Mouse (Mus musculus): ENCODE measurements around the gene Tnnc1.

Tnnc1 gene

GRCm38 (mm10) chr14:31189348-31189747 is 18.8 kb upstream of the Tnnc1 start:
- no peak for TF ChIP-seq NANOG (IDR thresholded peaks at IDR 0.05; ENCODE audit: borderline replicate concordance, low read length)
- no peak for TF ChIP-seq CTCF (conservative IDR thresholded peaks at IDR 0.05; ENCODE audit: low read length)
- TF ChIP-seq POU5F1 (IDR thresholded peaks at IDR 0.05; ENCODE audit: borderline replicate concordance, low read length), result no peak
- Histone ChIP-seq H3K4me1 (replicated peaks; ENCODE audit: low read depth, low read length) (peaks cover 14% of the 10 kb centered on the region), H3K4me3 (replicated peaks; ENCODE audit: low read length) (no peak overlapping the region), H3K9me3 (ENCODE audit: low read length) (no peaks in the 10 kb centered on the region), H3K36me3 (ENCODE audit: insufficient read depth, low read length) (peaks cover 100% of the 10 kb centered on the region), H3K27me3 (ENCODE audit: insufficient read depth, low read length) (no peaks in the 10 kb centered on the region)

GRCm38 (mm10) chr14:31191936-31192335 is 16.2 kb upstream of the Tnnc1 start:
- Histone ChIP-seq H3K4me1 (replicated peaks; ENCODE audit: low read depth, low read length) (peaks cover 10% of the 10 kb centered on the region), H3K9me3 (ENCODE audit: low read length) (no peaks in the 10 kb centered on the region), H3K36me3 (ENCODE audit: insufficient read depth, low read length) (peaks cover 94% of the 10 kb centered on the region), H3K27me3 (ENCODE audit: insufficient read depth, low read length) (no peaks in the 10 kb centered on the region), H3K4me3 (replicated peaks; ENCODE audit: low read length) (no peak overlapping the region)
- TF ChIP-seq POU5F1 (IDR thresholded peaks at IDR 0.05; ENCODE audit: borderline replicate concordance, low read length) (no peak), NANOG (IDR thresholded peaks at IDR 0.05; ENCODE audit: borderline replicate concordance, low read length) (no peak)

GRCm38 (mm10) chr14:31193791-31194190 is 14.3 kb upstream of the Tnnc1 start:
- Histone ChIP-seq H3K27me3 (ENCODE audit: insufficient read depth, low read length) (no peaks in the 10 kb centered on the region), H3K9me3 (ENCODE audit: low read length) (no peaks in the 10 kb centered on the region), H3K4me1 (replicated peaks; ENCODE audit: low read depth, low read length) (peaks cover 21% of the 10 kb centered on the region), H3K4me3 (replicated peaks; ENCODE audit: low read length) (no peak overlapping the region), H3K36me3 (ENCODE audit: insufficient read depth, low read length) (peaks cover 94% of the 10 kb centered on the region)
- no peak for TF ChIP-seq POU5F1 (IDR thresholded peaks at IDR 0.05; ENCODE audit: borderline replicate concordance, low read length)
- TF ChIP-seq NANOG (IDR thresholded peaks at IDR 0.05; ENCODE audit: borderline replicate concordance, low read length), result no peak
- no peak for TF ChIP-seq CTCF (conservative IDR thresholded peaks at IDR 0.05; ENCODE audit: low read length)

GRCm38 (mm10) chr14:31194441-31194840 is 13.7 kb upstream of the Tnnc1 start:
- Histone ChIP-seq H3K27me3 (ENCODE audit: insufficient read depth, low read length) (no peaks in the 10 kb centered on the region), H3K4me1 (replicated peaks; ENCODE audit: low read depth, low read length) (peaks cover 21% of the 10 kb centered on the region), H3K9me3 (ENCODE audit: low read length) (no peaks in the 10 kb centered on the region), H3K36me3 (ENCODE audit: insufficient read depth, low read length) (peaks cover 94% of the 10 kb centered on the region), H3K4me3 (replicated peaks; ENCODE audit: low read length) (no peak overlapping the region)
- TF ChIP-seq POU5F1 (IDR thresholded peaks at IDR 0.05; ENCODE audit: borderline replicate concordance, low read length) (no peak), CTCF (conservative IDR thresholded peaks at IDR 0.05; ENCODE audit: low read length) (no peak), NANOG (IDR thresholded peaks at IDR 0.05; ENCODE audit: borderline replicate concordance, low read length) (no peak)

GRCm38 (mm10) chr14:31194891-31195513 is 13.1 kb upstream of the Tnnc1 start:
- peaks cover 21% of the 10 kb centered on the region for H3K4me1 ChIP-seq (replicated peaks; ENCODE audit: low read depth, low read length)
- no peaks in the 10 kb centered on the region for H3K27me3 ChIP-seq (ENCODE audit: insufficient read depth, low read length)
- no peak overlapping the region for H3K4me3 ChIP-seq (replicated peaks; ENCODE audit: low read length)
- H3K36me3 ChIP-seq (ENCODE audit: insufficient read depth, low read length), result peaks cover 94% of the 10 kb centered on the region
- no peaks in the 10 kb centered on the region for H3K9me3 ChIP-seq (ENCODE audit: low read length)
- TF ChIP-seq NANOG (IDR thresholded peaks at IDR 0.05; ENCODE audit: borderline replicate concordance, low read length), result no peak
- no peak for TF ChIP-seq POU5F1 (IDR thresholded peaks at IDR 0.05; ENCODE audit: borderline replicate concordance, low read length)
- no peak for TF ChIP-seq CTCF (conservative IDR thresholded peaks at IDR 0.05; ENCODE audit: low read length)

- H3K4me3 ChIP-seq (replicated peaks; ENCODE audit: low read length), result no peak overlapping the region
- H3K36me3 ChIP-seq (ENCODE audit: insufficient read depth, low read length), result peaks cover 94% of the 10 kb centered on the region
- TF ChIP-seq POU5F1 (IDR thresholded peaks at IDR 0.05; ENCODE audit: borderline replicate concordance, low read length) (no peak), CTCF (conservative IDR thresholded peaks at IDR 0.05; ENCODE audit: low read length) (no peak), NANOG (IDR thresholded peaks at IDR 0.05; ENCODE audit: borderline replicate concordance, low read length) (no peak)
- peaks cover 24% of the 10 kb centered on the region for H3K4me1 ChIP-seq (replicated peaks; ENCODE audit: low read depth, low read length)
- no peaks in the 10 kb centered on the region for H3K27me3 ChIP-seq (ENCODE audit: insufficient read depth, low read length)
- no peaks in the 10 kb centered on the region for H3K9me3 ChIP-seq (ENCODE audit: low read length)
Measured at GRCm38 (mm10) chr14:31195521-31195920, 12.6 kb upstream of the Tnnc1 start.

GRCm38 (mm10) chr14:31195968-31196367 is 12.1 kb upstream of the Tnnc1 start:
- Histone ChIP-seq H3K9me3 (ENCODE audit: low read length) (no peaks in the 10 kb centered on the region), H3K4me3 (replicated peaks; ENCODE audit: low read length) (no peak overlapping the region), H3K4me1 (replicated peaks; ENCODE audit: low read depth, low read length) (peaks cover 26% of the 10 kb centered on the region), H3K27me3 (ENCODE audit: insufficient read depth, low read length) (no peaks in the 10 kb centered on the region), H3K36me3 (ENCODE audit: insufficient read depth, low read length) (peaks cover 94% of the 10 kb centered on the region)
- TF ChIP-seq CTCF (conservative IDR thresholded peaks at IDR 0.05; ENCODE audit: low read length) (peak; percentile 75), NANOG (IDR thresholded peaks at IDR 0.05; ENCODE audit: borderline replicate concordance, low read length) (no peak), POU5F1 (IDR thresholded peaks at IDR 0.05; ENCODE audit: borderline replicate concordance, low read length) (no peak)

- Histone ChIP-seq H3K9me3 (ENCODE audit: low read length) (no peaks in the 10 kb centered on the region), H3K36me3 (ENCODE audit: insufficient read depth, low read length) (peaks cover 94% of the 10 kb centered on the region), H3K4me3 (replicated peaks; ENCODE audit: low read length) (no peak overlapping the region), H3K27me3 (ENCODE audit: insufficient read depth, low read length) (no peaks in the 10 kb centered on the region), H3K4me1 (replicated peaks; ENCODE audit: low read depth, low read length) (peaks cover 29% of the 10 kb centered on the region)
- TF ChIP-seq POU5F1 (IDR thresholded peaks at IDR 0.05; ENCODE audit: borderline replicate concordance, low read length) (no peak), NANOG (IDR thresholded peaks at IDR 0.05; ENCODE audit: borderline replicate concordance, low read length) (no peak), CTCF (conservative IDR thresholded peaks at IDR 0.05; ENCODE audit: low read length) (no peak)
Measured at GRCm38 (mm10) chr14:31197547-31198516, 10.3 kb upstream of the Tnnc1 start.
